Comparison of ENCODE assay signal across 8 mouse cellular contexts in genomic region chr7:4723508-4723907, GRCm38 (mm10). TPM values are rescaled to one million over a fixed set of nuclear protein-coding genes. Genes with fewer than 3 reads are reported as not detected.
DNase-seq lines count a peak whose midpoint lies in the region; ATAC-seq and TF ChIP-seq lines count a peak whose summit lies in the region.

No protein-coding gene starts in this region.

- DNase-seq in layer of hippocampus, adult 18-20 months (ENCODE audit: low spot score in 2 of 2): peak; percentile 38 to 61
- no peak for DNase-seq in layer of hippocampus, postnatal 25 days (ENCODE audit: extremely low spot score in 1 of 2, low spot score in 1 of 2)
- DNase-seq in cerebellum, postnatal 10 days: peak; percentile 67 to 69
- DNase-seq in heart, postnatal 10 days: peak; percentile 23 to 41
- no peak for DNase-seq in limb, embryonic 10.5 days (ENCODE audit: low spot score)
- no peak for DNase-seq in midbrain, embryonic 10.5 days (ENCODE audit: low spot score)
- DNase-seq in stomach, postnatal 0 days (ENCODE audit: low spot score): peak; percentile 36
- DNase-seq in urinary bladder, postnatal 10 days (ENCODE audit: low spot score): no peak

- peak overlapping the region; percentile 8; the same call in 1 of the 2 replicates for H3K27ac ChIP-seq in limb, embryonic 10.5 days
- H3K27ac ChIP-seq in midbrain, embryonic 10.5 days (replicated peaks): no peak overlapping the region
- H3K27ac ChIP-seq in stomach, postnatal 0 days (replicated peaks): peak overlapping the region; percentile 78; the same call in 1 of the 2 replicates

- no peak for TF ChIP-seq CTCF in stomach, postnatal 0 days (IDR thresholded peaks at IDR 0.05; ENCODE audit: low read depth)

- ATAC-seq in stomach, postnatal 0 days (ENCODE audit: low FRiP score, low TSS enrichment): peak; percentile 19; the same call in 1 of the 2 replicates

- H3K27me3 ChIP-seq in limb, embryonic 10.5 days (ENCODE audit: low read depth, poor library complexity, severe bottlenecking): no peaks in the 10 kb centered on the region
- 0 out of 2 replicates have a peak, but pooled peaks cover 4% of the 10 kb centered on the region for H3K27me3 ChIP-seq in midbrain, embryonic 10.5 days (ENCODE audit: low read depth, poor library complexity, severe bottlenecking)
- no peaks in the 10 kb centered on the region; the same call in 1 of the 2 replicates for H3K27me3 ChIP-seq in stomach, postnatal 0 days (ENCODE audit: control insufficient read depth, insufficient read depth, low read length)

- H3K4me3 ChIP-seq in limb, embryonic 10.5 days: peak overlapping the region; percentile 38
- peak overlapping the region; percentile 45 for H3K4me3 ChIP-seq in midbrain, embryonic 10.5 days
- H3K4me3 ChIP-seq in stomach, postnatal 0 days (ENCODE audit: low read depth, low read length): peak overlapping the region; percentile 32

- no peak for TF ChIP-seq EP300 in stomach, postnatal 0 days (optimal IDR thresholded peaks at IDR 0.05)

- no peaks in the 10 kb centered on the region for H3K9me3 ChIP-seq in limb, embryonic 10.5 days (replicated peaks)
- no peaks in the 10 kb centered on the region for H3K9me3 ChIP-seq in midbrain, embryonic 10.5 days (replicated peaks)
- no peaks in the 10 kb centered on the region for H3K9me3 ChIP-seq in stomach, postnatal 0 days (ENCODE audit: control insufficient read depth, low read length)

- H3K36me3 ChIP-seq in limb, embryonic 10.5 days: no peaks in the 10 kb centered on the region
- no peaks in the 10 kb centered on the region for H3K36me3 ChIP-seq in midbrain, embryonic 10.5 days
- no peaks in the 10 kb centered on the region for H3K36me3 ChIP-seq in stomach, postnatal 0 days (ENCODE audit: control insufficient read depth, insufficient read depth, low read length)

- H3K9ac ChIP-seq in stomach, postnatal 0 days (ENCODE audit: low read length): peak overlapping the region; percentile 41; the same call in 1 of the 2 replicates

- WGBS in limb, embryonic 10.5 days: 40% methylated on average over 12 of the region's 12 CpGs
- WGBS in midbrain, embryonic 10.5 days: 41% methylated on average over 12 of the region's 12 CpGs
- WGBS in stomach, postnatal 0 days: 31% methylated on average over 12 of the region's 12 CpGs

- H3K4me1 ChIP-seq in limb, embryonic 10.5 days: no peaks in the 10 kb centered on the region
- H3K4me1 ChIP-seq in midbrain, embryonic 10.5 days: no peaks in the 10 kb centered on the region
- H3K4me1 ChIP-seq in stomach, postnatal 0 days (replicated peaks; ENCODE audit: control insufficient read depth, insufficient read depth): no peaks in the 10 kb centered on the region

- peak overlapping the region; percentile 58 for H3K4me2 ChIP-seq in stomach, postnatal 0 days (replicated peaks; ENCODE audit: low read depth)

- intact Hi-C loops in heart, postnatal 10 days (cut with DNase I): no loop called here

RNA-seq across cellular contexts. Expression of gene Tmem150b, which starts 1.5 kb away (rescaled TPM):
- under 1 TPM; 0.10 to 0.15 TPM for total RNA-seq in layer of hippocampus, adult 18-20 months (2021)
- not detected for total RNA-seq in layer of hippocampus, postnatal 25 days (2021)
- under 1 TPM in 1 of 2 experiments, not detected in 1; 0.20 TPM for total RNA-seq in heart, postnatal 10 days (2021)
- 0.13 TPM in 1 of 2 replicates, not detected in the other for polyA plus RNA-seq in limb, embryonic 10.5 days (2016; fragmentation: Nextera tagmentation; extraction: Ambion mirVana)
- polyA plus RNA-seq in midbrain, embryonic 10.5 days (2016; fragmentation: Nextera tagmentation; extraction: Ambion mirVana): 0.10 TPM in 2 replicates
- 2.2 and 2.4 TPM in 2 replicates for polyA plus RNA-seq in stomach, postnatal 0 days (2015; fragmentation: Nextera tagmentation; extraction: Ambion mirVana)

RNA-seq across cellular contexts. Expression of gene Kmt5c, which starts 16.4 kb away (rescaled TPM):
- total RNA-seq in layer of hippocampus, adult 18-20 months (2021): 10 to 100 TPM; 28.3 to 30.3 TPM
- total RNA-seq in layer of hippocampus, postnatal 25 days (2021): 10 to 100 TPM; 23.5 to 34.3 TPM
- 10 to 100 TPM; 32.1 to 37.1 TPM for total RNA-seq in heart, postnatal 10 days (2021)
- 88.9 and 100 TPM in 2 replicates for polyA plus RNA-seq in limb, embryonic 10.5 days (2016; fragmentation: Nextera tagmentation; extraction: Ambion mirVana)
- 91.6 and 103 TPM in 2 replicates for polyA plus RNA-seq in midbrain, embryonic 10.5 days (2016; fragmentation: Nextera tagmentation; extraction: Ambion mirVana)
- polyA plus RNA-seq in stomach, postnatal 0 days (2015; fragmentation: Nextera tagmentation; extraction: Ambion mirVana): 31.8 and 32.5 TPM in 2 replicates

RNA-seq across cellular contexts. Expression of gene Cox6b2, which starts 29.4 kb away (rescaled TPM):
- 1 to 10 TPM; 9.0 to 9.6 TPM for total RNA-seq in layer of hippocampus, adult 18-20 months (2021)
- total RNA-seq in layer of hippocampus, postnatal 25 days (2021): 1 to 10 TPM; 5.2 to 6.1 TPM
- 10 to 100 TPM in 1 of 2 experiments, 1 to 10 TPM in 1; 7.4 to 10.9 TPM for total RNA-seq in heart, postnatal 10 days (2021)
- 36.7 and 51.5 TPM in 2 replicates for polyA plus RNA-seq in limb, embryonic 10.5 days (2016; fragmentation: Nextera tagmentation; extraction: Ambion mirVana)
- polyA plus RNA-seq in midbrain, embryonic 10.5 days (2016; fragmentation: Nextera tagmentation; extraction: Ambion mirVana): 44.1 and 46.7 TPM in 2 replicates
- 43.1 and 46.5 TPM in 2 replicates for polyA plus RNA-seq in stomach, postnatal 0 days (2015; fragmentation: Nextera tagmentation; extraction: Ambion mirVana)

RNA-seq across cellular contexts. Expression of gene Brsk1, which starts 33.1 kb away (rescaled TPM):
- 100 to 1,000 TPM; 368 to 369 TPM for total RNA-seq in layer of hippocampus, adult 18-20 months (2021)
- total RNA-seq in layer of hippocampus, postnatal 25 days (2021): 100 to 1,000 TPM; 330 to 348 TPM
- total RNA-seq in heart, postnatal 10 days (2021): 1 to 10 TPM; 2.5 to 3.8 TPM
- 1.3 TPM in 2 replicates for polyA plus RNA-seq in limb, embryonic 10.5 days (2016; fragmentation: Nextera tagmentation; extraction: Ambion mirVana)
- polyA plus RNA-seq in midbrain, embryonic 10.5 days (2016; fragmentation: Nextera tagmentation; extraction: Ambion mirVana): 1.7 and 2.3 TPM in 2 replicates
- 0.36 and 0.42 TPM in 2 replicates for polyA plus RNA-seq in stomach, postnatal 0 days (2015; fragmentation: Nextera tagmentation; extraction: Ambion mirVana)

RNA-seq across cellular contexts. Expression of gene Hspbp1, which starts 38.6 kb away (rescaled TPM):
- 10 to 100 TPM; 82.7 to 92.4 TPM for total RNA-seq in layer of hippocampus, adult 18-20 months (2021)
- total RNA-seq in layer of hippocampus, postnatal 25 days (2021): 10 to 100 TPM; 89.0 to 91.9 TPM
- 10 to 100 TPM; 45.0 to 46.7 TPM for total RNA-seq in heart, postnatal 10 days (2021)
- polyA plus RNA-seq in limb, embryonic 10.5 days (2016; fragmentation: Nextera tagmentation; extraction: Ambion mirVana): 123 and 130 TPM in 2 replicates
- 132 and 142 TPM in 2 replicates for polyA plus RNA-seq in midbrain, embryonic 10.5 days (2016; fragmentation: Nextera tagmentation; extraction: Ambion mirVana)
- polyA plus RNA-seq in stomach, postnatal 0 days (2015; fragmentation: Nextera tagmentation; extraction: Ambion mirVana): 59.1 and 60.7 TPM in 2 replicates

Comparison
In these comparisons a context has a peak if more than half of its experiments do, and no peak if none do; other contexts are left out.
1. DNase-seq: peak in layer of hippocampus, adult 18-20 months (2 of 2), cerebellum, postnatal 10 days (2 of 2), heart, postnatal 10 days (2 of 2) and stomach, postnatal 0 days (single experiment); none in layer of hippocampus, postnatal 25 days (0 of 2), limb, embryonic 10.5 days (single experiment), midbrain, embryonic 10.5 days (single experiment) and urinary bladder, postnatal 10 days (single experiment).
2. Peak in every context shown above with its lines, with median percentiles within 50 percentile points of each other: H3K4me3 ChIP-seq.